Mouse (Mus musculus): Measurements from ENCODE around the gene 4933407L21Rik. TPM values are rescaled to one million over a fixed set of nuclear protein-coding genes. Genes with fewer than 3 reads are reported as not detected.

Gene 4933407L21Rik
- polyA plus RNA-seq, 1 experiment from 2014 or later, result 1.0 TPM

- no peaks in the 10 kb centered on the region for H3K9me3 ChIP-seq
- H3K4me3 ChIP-seq, result no peak overlapping the region
- no peak for ATAC-seq (ENCODE audit: low FRiP score, low read depth)
- no peaks in the 10 kb centered on the region for H3K27me3 ChIP-seq (replicated peaks)
- H3K9ac ChIP-seq, result 0 out of 2 replicates have a peak overlapping the region, but pooled peaks have one; percentile 21
- H3K27ac ChIP-seq, result no peak overlapping the region
- 0 out of 2 replicates have a peak overlapping the region, but pooled peaks have one; percentile 84 for H3K4me2 ChIP-seq (replicated peaks)
- H3K36me3 ChIP-seq, result peaks cover 14% of the 10 kb centered on the region
- H3K4me1 ChIP-seq, result peaks cover 68% of the 10 kb centered on the region
Observed at GRCm38 (mm10) chr1:85899388-85899761, 28.9 kb upstream of the 4933407L21Rik start.

- Histone ChIP-seq H3K27me3 (replicated peaks) (no peaks in the 10 kb centered on the region), H3K9me3 (no peaks in the 10 kb centered on the region), H3K9ac (no peak overlapping the region), H3K27ac (no peak overlapping the region), H3K4me1 (peaks cover 61% of the 10 kb centered on the region), H3K36me3 (peaks cover 25% of the 10 kb centered on the region), H3K4me3 (no peak overlapping the region), H3K4me2 (replicated peaks) (no peak overlapping the region)
- ATAC-seq (ENCODE audit: low FRiP score, low read depth), result no peak
- WGBS, result 81% methylated on average over 7 of the region's 7 CpGs
Observed at GRCm38 (mm10) chr1:85900521-85901333, 27.6 kb upstream of the 4933407L21Rik start.

GRCm38 (mm10) chr1:85901516-85902107 is 26.7 kb upstream of the 4933407L21Rik start:
- no peak overlapping the region for H3K9ac ChIP-seq
- WGBS, result 63% methylated on average over 3 of the region's 3 CpGs
- H3K36me3 ChIP-seq, result peaks cover 34% of the 10 kb centered on the region
- H3K4me2 ChIP-seq (replicated peaks), result peak overlapping the region; percentile 14; the same call in 1 of the 2 replicates
- peaks cover 53% of the 10 kb centered on the region for H3K4me1 ChIP-seq
- no peaks in the 10 kb centered on the region for H3K9me3 ChIP-seq
- H3K27ac ChIP-seq, result peak overlapping the region; percentile 15; the same call in 1 of the 2 replicates
- peak; percentile 64 for ATAC-seq (ENCODE audit: low FRiP score, low read depth)
- no peak overlapping the region for H3K4me3 ChIP-seq
- H3K27me3 ChIP-seq (replicated peaks), result no peaks in the 10 kb centered on the region

GRCm38 (mm10) chr1:85902108-85902561 is 26.1 kb upstream of the 4933407L21Rik start:
- H3K36me3 ChIP-seq, result peaks cover 40% of the 10 kb centered on the region

GRCm38 (mm10) chr1:85906892-85907291 is 21.4 kb upstream of the 4933407L21Rik start:
- no peak overlapping the region for H3K9ac ChIP-seq
- H3K27me3 ChIP-seq (replicated peaks), result no peaks in the 10 kb centered on the region
- H3K4me3 ChIP-seq, result no peak overlapping the region
- peaks cover 55% of the 10 kb centered on the region for H3K36me3 ChIP-seq
- H3K4me1 ChIP-seq, result peaks cover 7% of the 10 kb centered on the region
- no peak for ATAC-seq (ENCODE audit: low FRiP score, low read depth)
- 0 out of 2 replicates have a peak, but pooled peaks cover 5% of the 10 kb centered on the region for H3K9me3 ChIP-seq
- WGBS, result 92% methylated on average over 12 of the region's 12 CpGs
- no peak overlapping the region for H3K4me2 ChIP-seq (replicated peaks)
- H3K27ac ChIP-seq, result no peak overlapping the region

More at GRCm38 (mm10) chr1:85902108-85902561, 26.1 kb upstream of the 4933407L21Rik start:
- peak overlapping the region; percentile 14; the same call in 1 of the 2 replicates for H3K4me2 ChIP-seq (replicated peaks)
- peaks cover 48% of the 10 kb centered on the region for H3K4me1 ChIP-seq
- peak; percentile 72 for ATAC-seq (ENCODE audit: low FRiP score, low read depth)
- no peak overlapping the region for H3K4me3 ChIP-seq
- H3K9me3 ChIP-seq, result no peaks in the 10 kb centered on the region
- no peak overlapping the region for H3K27ac ChIP-seq
- H3K27me3 ChIP-seq (replicated peaks), result no peaks in the 10 kb centered on the region
- no peak overlapping the region for H3K9ac ChIP-seq
- WGBS, result 45% methylated on average over 7 of the region's 7 CpGs

GRCm38 (mm10) chr1:85908754-85909590 is 19.3 kb upstream of the 4933407L21Rik start:
- Histone ChIP-seq H3K9ac (no peak overlapping the region), H3K4me2 (replicated peaks) (no peak overlapping the region), H3K4me1 (no peaks in the 10 kb centered on the region), H3K36me3 (peaks cover 45% of the 10 kb centered on the region), H3K27ac (no peak overlapping the region), H3K27me3 (replicated peaks) (no peaks in the 10 kb centered on the region), H3K9me3 (0 out of 2 replicates have a peak, but pooled peaks cover 5% of the 10 kb centered on the region), H3K4me3 (no peak overlapping the region)
- ATAC-seq (ENCODE audit: low FRiP score, low read depth), result no peak
- 75% methylated on average over 13 of the region's 13 CpGs for WGBS

GRCm38 (mm10) chr1:85913078-85913755 is 15.1 kb upstream of the 4933407L21Rik start:
- WGBS, result 90% methylated on average over 7 of the region's 7 CpGs
- H3K9me3 ChIP-seq, result 0 out of 2 replicates have a peak, but pooled peaks cover 5% of the 10 kb centered on the region
- no peak overlapping the region for H3K4me3 ChIP-seq

GRCm38 (mm10) chr1:85915890-85916289 is 12.4 kb upstream of the 4933407L21Rik start:
- Histone ChIP-seq H3K4me1 (peaks cover 19% of the 10 kb centered on the region), H3K9me3 (0 out of 2 replicates have a peak, but pooled peaks cover 8% of the 10 kb centered on the region), H3K4me3 (no peak overlapping the region), H3K27me3 (replicated peaks) (peaks cover 19% of the 10 kb centered on the region; the same call in 1 of the 2 replicates), H3K27ac (no peak overlapping the region), H3K4me2 (replicated peaks) (no peak overlapping the region), H3K36me3 (no peaks in the 10 kb centered on the region; the same call in 1 of the 2 replicates), H3K9ac (no peak overlapping the region)
- no peak for ATAC-seq (ENCODE audit: low FRiP score, low read depth)

More at GRCm38 (mm10) chr1:85913078-85913755, 15.1 kb upstream of the 4933407L21Rik start:
- ATAC-seq (ENCODE audit: low FRiP score, low read depth), result no peak
- H3K9ac ChIP-seq, result no peak overlapping the region
- H3K36me3 ChIP-seq, result peaks cover 5% of the 10 kb centered on the region
- no peak overlapping the region for H3K4me2 ChIP-seq (replicated peaks)
- no peak overlapping the region for H3K27ac ChIP-seq
- H3K4me1 ChIP-seq, result peaks cover 18% of the 10 kb centered on the region
- H3K27me3 ChIP-seq (replicated peaks), result 0 out of 2 replicates have a peak, but pooled peaks cover 1% of the 10 kb centered on the region

- Histone ChIP-seq H3K27me3 (replicated peaks) (peaks cover 19% of the 10 kb centered on the region; the same call in 1 of the 2 replicates), H3K9me3 (0 out of 2 replicates have a peak, but pooled peaks cover 3% of the 10 kb centered on the region), H3K4me2 (replicated peaks) (peak overlapping the region; percentile 16; the same call in 1 of the 2 replicates), H3K4me1 (peaks cover 20% of the 10 kb centered on the region), H3K4me3 (no peak overlapping the region), H3K27ac (no peak overlapping the region), H3K36me3 (no peaks in the 10 kb centered on the region), H3K9ac (no peak overlapping the region)
- WGBS, result 17% methylated on average over 4 of the region's 4 CpGs
- peak; percentile 88 for ATAC-seq (ENCODE audit: low FRiP score, low read depth)
Observed at GRCm38 (mm10) chr1:85916830-85917450, 11.3 kb upstream of the 4933407L21Rik start.

GRCm38 (mm10) chr1:85919621-85920020 is 8.7 kb upstream of the 4933407L21Rik start:
- Histone ChIP-seq H3K36me3 (no peaks in the 10 kb centered on the region), H3K27me3 (replicated peaks) (peaks cover 19% of the 10 kb centered on the region; the same call in 1 of the 2 replicates), H3K9me3 (0 out of 2 replicates have a peak, but pooled peaks cover 3% of the 10 kb centered on the region), H3K9ac (no peak overlapping the region), H3K4me3 (no peak overlapping the region), H3K4me1 (peaks cover 27% of the 10 kb centered on the region), H3K4me2 (replicated peaks) (no peak overlapping the region), H3K27ac (no peak overlapping the region)
- whole genome bisulfite sequencing, result 88% methylated on average over 7 of the region's 7 CpGs
- no peak for ATAC-seq (ENCODE audit: low FRiP score, low read depth)

GRCm38 (mm10) chr1:85921725-85922124 is 6.6 kb upstream of the 4933407L21Rik start:
- Histone ChIP-seq H3K27ac (no peak overlapping the region), H3K4me1 (peaks cover 24% of the 10 kb centered on the region), H3K36me3 (no peaks in the 10 kb centered on the region), H3K9me3 (0 out of 2 replicates have a peak, but pooled peaks cover 3% of the 10 kb centered on the region), H3K4me3 (no peak overlapping the region), H3K4me2 (replicated peaks) (no peak overlapping the region), H3K27me3 (replicated peaks) (peaks cover 19% of the 10 kb centered on the region; the same call in 1 of the 2 replicates), H3K9ac (no peak overlapping the region)
- WGBS, result 78% methylated on average over 7 of the region's 7 CpGs
- no peak for ATAC-seq (ENCODE audit: low FRiP score, low read depth)
